Mouse (Mus musculus): Measurements from ENCODE around the gene Atp6v1b1.

The Atp6v1b1 gene

DNA sequence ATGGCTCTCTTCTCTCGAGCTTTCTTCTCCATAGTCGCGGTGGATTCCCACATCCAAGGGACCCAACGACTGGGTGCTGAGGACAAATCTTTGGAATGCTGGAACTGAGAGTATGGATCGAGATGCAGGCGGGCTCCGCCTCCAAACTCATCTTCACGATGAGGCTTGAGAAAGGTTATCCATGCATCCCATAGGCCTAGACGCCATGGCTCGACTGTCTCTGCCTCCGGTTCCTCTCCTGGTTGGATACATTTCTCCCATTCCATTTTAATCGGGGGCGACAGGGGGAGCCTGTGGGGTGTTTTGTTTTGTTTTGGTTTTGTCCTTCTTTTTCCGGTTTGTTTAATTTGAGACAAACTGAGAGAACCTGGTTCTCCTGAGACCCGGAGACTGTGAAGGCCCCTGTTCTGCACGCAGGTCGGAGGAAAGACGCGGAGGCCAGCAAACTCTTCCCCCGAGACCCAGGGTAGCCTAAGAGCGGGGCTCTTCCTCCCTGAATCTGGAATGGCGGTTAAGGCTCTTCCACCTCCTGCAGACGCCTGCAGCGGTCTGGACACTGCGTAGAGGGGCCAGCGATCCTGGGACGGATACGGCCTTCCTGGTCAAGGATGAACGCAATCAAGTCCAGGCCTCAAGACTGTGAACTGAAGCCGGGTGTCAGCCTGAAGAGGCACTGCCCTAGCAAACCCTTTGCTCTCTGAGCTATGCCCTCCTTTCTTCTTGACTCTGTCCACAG, 27.2 kb upstream of the Atp6v1b1 start:
- DNase-seq (ENCODE audit: low spot score in 2 of 2), result no peak

DNA sequence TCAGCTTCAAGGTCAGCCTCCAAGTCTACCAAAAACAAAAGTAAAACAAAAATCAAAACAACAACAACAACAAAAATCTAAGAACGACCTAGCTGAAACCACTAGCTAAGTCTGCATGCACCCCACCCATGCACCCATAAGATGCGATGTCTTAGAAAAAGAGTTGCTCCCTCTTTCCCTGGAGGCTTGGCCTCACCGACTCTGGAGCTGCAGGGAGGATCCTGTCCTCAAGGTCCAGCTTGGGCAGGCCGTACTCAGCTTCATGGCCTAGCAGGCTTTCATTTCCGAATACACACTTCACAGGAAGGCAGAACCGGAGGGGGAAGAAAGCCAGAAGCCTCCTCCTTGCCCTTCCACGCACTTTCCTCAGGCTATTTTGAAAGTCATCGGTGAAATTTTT, 25.8 kb upstream of the Atp6v1b1 start:
- DNase-seq (ENCODE audit: low spot score in 2 of 2), result no peak

DNA sequence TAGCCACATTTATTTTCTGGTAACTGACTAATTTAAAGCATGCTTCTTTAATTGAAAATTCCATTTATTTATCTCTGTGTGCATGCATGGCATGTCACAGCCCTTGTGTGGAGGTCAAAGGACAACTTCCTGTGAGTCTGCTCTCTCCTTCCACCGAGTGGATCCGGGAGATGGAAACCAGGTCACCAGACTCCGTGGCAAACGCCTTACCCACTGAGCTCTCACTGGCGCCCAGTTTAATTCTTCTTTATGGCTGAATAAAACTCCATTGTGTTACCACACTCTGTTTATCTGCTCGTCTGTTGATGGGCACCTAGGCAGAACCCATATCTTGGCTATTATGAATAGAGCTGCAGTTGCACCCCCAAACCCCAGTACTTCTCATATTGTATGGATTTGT, 20.3 kb upstream of the Atp6v1b1 start:
- DNase-seq (ENCODE audit: low spot score in 2 of 2), result no peak

DNA sequence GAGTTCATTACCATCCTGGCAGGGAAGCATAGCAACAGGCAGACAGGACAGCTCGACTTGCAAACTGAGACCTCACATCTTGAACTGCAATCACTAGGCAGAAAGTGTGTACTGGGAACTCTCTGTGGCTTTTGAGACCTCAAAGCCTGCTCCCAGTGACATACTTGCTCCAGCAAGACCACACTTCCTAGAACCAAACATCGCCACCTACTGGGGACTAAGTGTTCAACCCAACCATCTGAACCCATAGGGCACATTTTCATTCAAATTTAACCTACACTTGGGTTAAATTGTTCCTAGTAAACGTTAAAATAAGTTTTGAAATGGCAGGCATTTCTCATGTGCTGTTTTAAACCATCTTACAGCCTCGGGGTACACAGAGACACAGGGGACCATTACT, 15.6 kb upstream of the Atp6v1b1 start:
- DNase-seq (ENCODE audit: low spot score in 2 of 2), result no peak

DNA sequence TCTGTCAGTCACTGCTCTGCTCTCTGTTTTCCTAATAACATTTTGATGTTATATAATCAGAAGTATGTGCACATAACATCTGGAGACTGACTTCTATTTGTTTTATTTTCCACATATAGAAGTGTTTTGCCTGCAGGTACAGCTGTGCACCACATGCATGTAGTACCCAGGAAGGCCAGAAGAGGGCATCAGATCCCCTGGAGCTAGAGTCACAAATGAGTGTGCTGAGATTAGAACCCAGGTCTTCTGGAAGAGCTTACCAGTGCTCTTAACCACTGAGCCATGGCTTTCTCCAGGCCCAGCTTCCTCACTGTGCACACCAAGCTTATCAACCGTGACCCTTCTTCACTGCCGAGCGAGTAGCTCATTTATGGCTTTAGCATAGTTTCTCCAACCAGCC, 14.3 kb upstream of the Atp6v1b1 start:
- no peak for DNase-seq (ENCODE audit: low spot score in 2 of 2)

DNA sequence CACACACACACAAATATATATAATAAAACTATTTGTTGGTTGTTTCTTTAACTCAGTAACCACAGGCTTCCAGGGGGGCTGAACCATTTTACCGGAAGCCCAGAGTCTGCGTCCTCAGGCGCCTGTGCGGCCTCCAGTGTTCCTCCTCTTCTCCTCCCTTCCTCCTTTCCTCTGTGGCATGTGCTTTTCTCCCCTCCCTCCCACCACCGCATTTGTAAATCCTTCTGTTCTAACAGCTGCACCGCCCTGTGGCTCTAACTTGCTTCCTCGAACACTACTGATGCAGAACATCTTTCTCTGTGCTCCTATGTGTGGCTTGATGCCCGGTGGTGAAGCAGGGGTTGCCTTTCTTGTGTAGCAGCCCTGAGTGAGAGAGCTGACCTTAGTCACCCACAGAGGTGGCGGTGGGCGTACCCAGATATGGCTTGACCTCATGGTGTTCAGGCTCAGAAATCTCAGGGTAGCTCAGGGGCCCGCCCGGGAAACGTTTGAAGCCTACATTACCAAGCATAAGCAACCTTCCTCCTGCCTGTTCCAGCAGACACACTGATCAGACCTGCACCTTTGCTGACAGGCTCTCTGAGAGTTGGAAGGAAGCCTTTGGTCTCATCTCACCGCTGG, 13.3 kb upstream of the Atp6v1b1 start:
- no peak for DNase-seq (ENCODE audit: low spot score in 2 of 2)

DNA sequence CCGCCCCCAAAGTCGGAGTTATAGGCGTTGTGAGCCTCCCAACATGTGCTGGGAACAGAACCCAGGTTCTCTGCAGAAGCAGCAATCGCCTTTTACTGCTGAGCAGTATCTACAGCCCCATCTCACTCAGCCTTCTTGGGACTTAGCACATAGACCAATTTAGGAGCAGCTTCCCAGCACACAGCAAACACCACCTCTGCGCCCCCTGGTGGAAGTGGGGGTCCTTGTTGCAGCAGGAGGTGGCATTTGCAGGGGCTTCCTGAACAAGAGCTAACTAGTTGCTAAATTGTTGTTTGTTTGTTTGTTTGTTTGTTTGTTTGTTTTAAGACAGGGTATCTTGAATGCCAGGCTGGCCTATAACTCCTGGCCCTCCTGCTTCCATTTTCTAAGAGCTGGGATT, 11.7 kb upstream of the Atp6v1b1 start:
- DNase-seq (ENCODE audit: low spot score in 2 of 2), result peak; percentile 45 to 68

DNA sequence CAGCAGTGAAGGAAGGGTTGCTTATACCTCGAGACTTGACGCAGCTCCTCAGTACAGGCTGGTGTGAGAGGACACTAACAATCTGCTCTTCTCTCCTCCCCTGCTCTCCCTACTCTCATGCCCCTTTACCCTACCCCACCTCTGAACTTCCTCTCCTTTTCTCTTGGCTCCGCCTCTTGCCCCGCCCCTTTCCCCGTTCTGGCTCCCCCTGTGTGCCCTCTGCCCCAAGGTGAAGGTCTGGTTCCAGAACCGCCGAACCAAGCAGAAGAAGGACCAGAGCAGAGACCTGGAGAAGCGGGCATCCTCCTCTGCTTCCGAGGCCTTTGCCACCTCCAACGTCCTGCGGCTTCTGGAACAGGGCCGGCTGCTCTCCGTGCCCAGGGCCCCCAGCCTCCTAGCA, 5.5 kb upstream of the Atp6v1b1 start:
- DNase-seq (ENCODE audit: low spot score in 2 of 2), result no peak

DNA sequence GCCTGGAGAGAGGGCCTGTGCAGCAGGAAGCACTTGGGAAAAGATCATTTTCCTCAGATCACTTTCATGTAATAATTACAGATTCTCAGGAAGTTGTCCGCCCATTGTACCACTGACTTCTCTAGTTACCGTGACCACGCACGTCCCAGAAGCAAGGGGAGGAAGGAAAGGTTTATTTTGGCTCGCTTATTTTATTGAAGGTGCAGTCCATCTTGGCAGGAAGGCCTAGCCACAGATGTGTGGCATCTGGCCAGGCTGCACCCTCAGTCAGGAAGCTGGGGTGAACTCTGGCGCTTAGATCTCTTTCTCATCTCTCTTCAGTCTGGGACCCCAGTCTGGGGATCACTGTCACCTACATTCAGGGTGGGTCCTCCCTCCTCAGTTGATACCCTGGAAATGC, 4.2 kb upstream of the Atp6v1b1 start:
- DNase-seq (ENCODE audit: low spot score in 2 of 2), result no peak

DNA sequence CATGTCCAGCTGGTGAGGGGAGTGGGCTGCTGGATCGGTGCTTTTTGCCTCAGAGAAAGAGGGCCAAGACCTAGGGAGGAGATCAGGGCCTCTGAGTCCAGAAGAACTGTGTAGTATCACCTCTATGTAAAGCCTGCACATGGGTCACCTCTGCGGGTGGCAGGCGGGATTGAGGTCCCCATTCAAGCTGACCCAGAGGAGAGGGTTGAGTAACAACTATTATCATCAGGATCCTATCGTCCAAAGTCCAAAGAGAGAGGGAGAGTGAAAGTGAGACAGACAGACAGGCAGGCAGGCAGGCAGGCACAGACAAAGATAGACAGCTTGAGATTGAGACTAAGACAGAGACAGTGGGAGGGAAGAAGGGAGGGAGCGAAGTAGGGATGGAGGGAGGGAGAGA, 422 bp downstream of the Atp6v1b1 start:
- no peak for DNase-seq (ENCODE audit: low spot score in 2 of 2)

DNA sequence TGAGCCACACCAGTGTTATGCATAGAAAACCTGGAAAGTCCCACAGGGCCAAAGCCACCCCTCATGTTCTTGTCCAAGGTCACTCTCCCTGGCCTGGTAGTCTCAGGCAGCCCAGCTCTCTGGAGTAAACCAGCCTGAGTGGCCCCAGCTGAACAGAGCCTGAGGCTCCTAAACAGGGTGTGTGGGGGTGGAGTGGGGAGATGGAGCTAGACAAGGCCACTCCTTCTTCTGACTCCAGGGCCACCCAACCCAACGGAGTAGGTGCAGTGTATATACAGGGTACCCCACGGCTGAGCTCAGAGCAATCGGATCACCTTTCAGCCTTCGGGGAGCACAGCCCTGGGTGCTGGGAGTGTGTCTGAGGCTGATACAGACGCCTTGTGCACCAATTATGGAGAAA, 1.3 kb downstream of the Atp6v1b1 start:
- no peak for DNase-seq (ENCODE audit: low spot score in 2 of 2)

DNA sequence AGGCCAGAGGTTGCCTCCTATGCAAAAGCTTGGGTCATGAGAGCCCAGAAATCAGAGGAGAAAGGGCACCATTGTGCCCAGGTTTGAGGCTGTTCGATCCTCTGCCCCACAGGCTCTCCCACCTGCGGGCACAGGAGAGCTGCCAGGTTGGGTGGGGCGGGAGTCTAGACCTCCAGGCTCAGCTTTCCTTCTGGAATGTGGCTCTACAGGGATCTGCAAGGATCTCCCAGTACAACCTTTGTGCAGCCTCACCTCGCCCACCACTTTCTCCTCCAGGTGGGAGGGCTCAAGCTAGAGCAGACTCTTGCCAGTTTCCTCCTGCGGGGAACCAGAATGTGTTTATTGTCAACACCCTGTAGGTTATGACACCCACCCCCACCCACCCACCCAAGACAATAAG, 1.8 kb downstream of the Atp6v1b1 start:
- DNase-seq (ENCODE audit: low spot score in 2 of 2), result no peak

DNA sequence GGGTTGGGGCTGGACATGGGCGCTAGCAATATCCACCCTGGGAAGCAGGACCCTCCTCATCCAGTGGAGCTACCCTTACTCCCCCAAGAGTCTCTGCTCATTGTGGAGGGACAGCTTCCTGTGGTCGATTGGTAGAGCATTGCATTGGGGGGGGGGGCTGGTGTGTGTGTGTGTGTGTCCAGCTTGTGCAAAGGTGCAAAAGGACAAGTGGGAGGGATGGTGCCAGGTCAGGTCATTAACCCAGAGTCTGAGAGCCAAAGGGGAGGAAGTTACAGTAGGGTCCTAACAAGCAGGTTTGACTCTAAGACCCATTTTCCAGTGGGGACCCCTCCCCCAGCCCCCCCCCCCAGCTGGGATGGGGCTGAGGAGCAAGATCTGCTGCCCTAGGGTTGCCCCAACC, 2.7 kb downstream of the Atp6v1b1 start:
- no peak for DNase-seq (ENCODE audit: low spot score in 2 of 2)

DNA sequence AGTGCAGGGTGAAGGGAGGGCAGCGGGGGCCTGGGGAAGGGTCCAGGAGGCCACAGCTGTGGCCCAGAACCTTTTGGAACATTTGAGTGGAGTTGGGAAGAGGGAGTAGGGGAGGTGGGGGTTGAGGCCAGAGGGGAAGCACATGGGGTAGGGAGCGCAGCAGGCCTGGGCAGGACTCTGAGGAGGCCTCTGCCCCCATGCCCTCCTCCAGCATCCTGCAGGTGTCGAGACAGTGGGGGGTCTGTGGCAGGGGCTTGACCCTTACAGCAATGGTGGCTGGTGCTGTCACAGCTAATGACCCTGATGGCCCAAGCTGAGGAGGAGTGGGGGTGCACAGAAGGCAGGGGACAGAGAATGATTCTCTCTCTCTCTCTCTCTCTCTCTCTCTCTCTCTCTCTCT, 6.5 kb downstream of the Atp6v1b1 start:
- DNase-seq (ENCODE audit: low spot score in 2 of 2), result no peak

DNA sequence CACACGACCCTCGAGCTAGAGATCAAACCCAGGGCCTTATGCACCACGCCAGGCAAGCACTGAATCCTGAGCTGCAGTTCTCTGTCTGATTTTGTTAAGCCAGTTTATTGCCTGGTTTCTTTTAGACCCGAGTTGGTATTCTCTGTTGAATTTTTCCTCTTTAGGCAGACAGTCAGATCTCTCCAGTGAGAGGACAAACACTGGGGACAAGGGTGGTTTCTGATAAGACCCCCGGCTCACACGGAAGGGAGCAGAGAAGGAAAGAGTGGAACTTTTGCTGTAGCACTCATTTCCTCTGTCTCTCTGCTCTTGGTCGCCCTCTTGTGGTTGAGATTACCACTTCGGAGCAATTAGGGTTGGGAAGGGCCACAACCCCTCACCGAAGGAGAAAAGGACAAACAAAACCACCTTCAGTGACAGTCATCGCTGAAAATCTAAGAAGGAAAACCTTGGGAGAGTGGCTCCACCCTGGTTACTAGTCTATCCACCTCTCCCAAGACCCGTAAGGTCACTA, 7.4 kb downstream of the Atp6v1b1 start:
- peak; percentile 26 to 30 for DNase-seq (ENCODE audit: low spot score in 2 of 2)

DNA sequence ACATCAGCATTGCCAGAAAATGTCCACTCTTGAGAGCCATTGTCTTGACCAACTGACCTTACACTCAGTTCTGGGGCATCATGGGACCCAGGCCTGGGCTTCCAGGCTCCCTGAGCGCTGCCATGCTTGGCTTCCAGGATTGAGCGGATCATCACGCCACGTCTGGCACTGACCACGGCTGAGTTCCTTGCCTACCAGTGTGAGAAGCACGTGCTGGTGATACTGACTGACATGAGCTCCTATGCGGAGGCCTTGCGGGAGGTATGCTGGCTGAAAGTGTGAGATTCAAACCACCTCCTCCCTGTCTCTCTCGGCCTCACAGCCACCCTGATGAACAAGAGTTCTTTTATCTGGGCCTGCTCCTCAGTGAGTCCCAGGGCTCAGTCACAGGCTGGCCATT, 13.3 kb downstream of the Atp6v1b1 start:
- DNase-seq (ENCODE audit: low spot score in 2 of 2), result no peak

DNA sequence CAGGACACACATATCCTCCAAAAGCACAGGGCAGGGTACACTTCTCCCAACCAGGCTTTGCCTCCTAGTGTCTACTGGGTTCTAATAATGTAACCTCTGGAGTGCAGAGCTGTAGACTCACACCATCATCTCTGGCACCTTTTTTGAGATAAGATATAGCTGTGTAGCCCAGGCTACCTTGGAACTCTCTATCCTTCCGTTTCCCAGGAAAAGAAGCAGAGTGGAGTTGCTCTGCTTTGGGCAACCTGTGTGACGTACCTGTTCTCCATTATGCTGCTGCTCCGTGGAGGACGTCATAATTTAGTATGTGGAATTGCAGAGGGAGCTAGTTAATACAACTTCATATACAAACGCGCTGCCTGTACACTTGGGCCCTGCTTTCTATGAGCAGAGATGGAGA, 19.6 kb downstream of the Atp6v1b1 start, which contains the start of gene Ankrd53:
Gene Ankrd53 (plus strand): TSS at position 301 of the 400 bp plus-strand sequence.
- DNase-seq (ENCODE audit: low spot score in 2 of 2), result no peak

DNA sequence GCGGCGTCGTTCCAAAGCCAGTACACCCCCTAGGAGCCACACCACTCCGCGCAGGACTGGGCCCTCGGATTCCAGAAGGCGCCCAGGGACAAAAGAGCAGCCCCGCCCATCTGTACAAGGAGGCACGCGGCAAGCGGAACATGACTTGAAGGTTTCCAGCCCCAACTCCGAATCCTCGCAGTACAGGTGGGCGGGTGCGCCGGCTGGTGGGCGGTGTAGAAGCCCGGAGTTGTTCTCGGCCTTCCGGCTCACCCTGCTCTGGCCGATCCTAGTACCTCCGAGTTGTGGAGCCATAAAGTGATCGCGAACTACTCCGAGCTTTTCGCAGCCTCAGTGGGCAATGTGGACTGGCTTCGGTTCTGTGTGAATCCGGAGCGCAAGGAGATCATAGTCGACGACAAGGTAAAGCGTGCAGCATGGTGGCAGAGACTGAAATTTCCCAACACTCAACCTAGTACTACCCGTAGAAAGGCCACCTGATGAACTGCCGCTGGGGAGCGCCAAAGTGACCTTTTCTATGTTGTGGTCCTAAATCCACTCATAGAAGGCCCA, 20.2 kb downstream of the Atp6v1b1 start:
- peak; percentile 18 to 33 for DNase-seq (ENCODE audit: low spot score in 2 of 2)

DNA sequence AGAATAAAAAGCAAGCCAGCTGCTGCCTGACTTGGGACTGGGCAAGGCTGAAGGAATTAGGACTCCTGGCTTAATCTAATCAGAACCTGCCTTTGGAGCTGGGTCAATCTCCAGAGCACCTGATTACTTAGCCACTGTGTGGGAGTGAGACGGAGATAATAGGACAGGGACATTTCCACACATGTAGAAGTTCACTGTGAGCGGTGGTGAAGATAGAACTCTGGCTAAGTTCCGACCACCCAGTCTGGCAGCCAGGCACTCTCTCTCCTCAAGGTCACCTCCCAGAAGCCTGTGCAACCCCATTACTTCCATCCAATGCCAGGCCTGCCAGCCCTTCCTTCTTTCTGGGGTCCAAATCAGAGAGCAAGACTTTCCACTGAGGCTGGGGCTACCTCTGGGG, 24.2 kb downstream of the Atp6v1b1 start:
- DNase-seq (ENCODE audit: low spot score in 2 of 2), result no peak

DNA sequence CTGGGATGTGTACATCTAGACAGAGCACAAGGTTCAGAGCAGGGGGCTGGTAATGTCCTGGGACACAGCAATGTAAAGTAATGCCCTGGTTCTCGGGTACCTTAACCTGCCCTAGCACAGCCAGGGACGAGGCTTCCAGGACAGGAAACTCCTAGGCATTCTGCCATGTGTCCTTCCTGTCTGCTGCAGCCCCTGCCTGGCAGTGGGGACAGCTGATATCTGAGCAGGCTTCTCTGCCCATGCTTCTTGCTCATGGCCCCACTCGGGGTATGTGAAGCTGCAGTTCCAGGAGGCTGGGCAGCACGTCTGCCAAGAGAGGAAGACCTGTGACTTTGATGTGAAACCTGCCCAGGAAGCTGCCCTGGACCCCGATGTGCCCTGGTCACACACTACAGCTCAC, 25.7 kb downstream of the Atp6v1b1 start:
- no peak for DNase-seq (ENCODE audit: low spot score in 2 of 2)

DNA sequence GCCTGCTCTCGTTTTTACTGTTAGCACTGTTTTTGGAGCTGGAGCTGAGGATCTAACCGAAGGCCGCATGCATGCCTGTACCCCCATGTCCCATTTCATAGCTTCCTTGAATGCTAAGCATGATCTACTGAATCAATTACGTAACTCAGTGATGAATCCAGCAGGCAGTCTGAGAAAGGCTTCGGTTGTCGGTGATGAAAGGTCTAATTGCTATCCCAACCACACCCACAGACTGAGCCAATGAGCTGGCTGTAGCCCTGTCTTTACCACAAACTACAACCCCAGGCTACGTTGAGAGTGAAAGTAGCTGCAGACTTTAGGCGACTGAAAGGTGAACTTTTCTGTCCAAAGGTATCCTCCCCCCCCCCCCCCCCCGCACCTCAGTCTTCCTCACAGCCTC, 31.3 kb downstream of the Atp6v1b1 start:
- DNase-seq (ENCODE audit: low spot score in 2 of 2), result no peak

DNA sequence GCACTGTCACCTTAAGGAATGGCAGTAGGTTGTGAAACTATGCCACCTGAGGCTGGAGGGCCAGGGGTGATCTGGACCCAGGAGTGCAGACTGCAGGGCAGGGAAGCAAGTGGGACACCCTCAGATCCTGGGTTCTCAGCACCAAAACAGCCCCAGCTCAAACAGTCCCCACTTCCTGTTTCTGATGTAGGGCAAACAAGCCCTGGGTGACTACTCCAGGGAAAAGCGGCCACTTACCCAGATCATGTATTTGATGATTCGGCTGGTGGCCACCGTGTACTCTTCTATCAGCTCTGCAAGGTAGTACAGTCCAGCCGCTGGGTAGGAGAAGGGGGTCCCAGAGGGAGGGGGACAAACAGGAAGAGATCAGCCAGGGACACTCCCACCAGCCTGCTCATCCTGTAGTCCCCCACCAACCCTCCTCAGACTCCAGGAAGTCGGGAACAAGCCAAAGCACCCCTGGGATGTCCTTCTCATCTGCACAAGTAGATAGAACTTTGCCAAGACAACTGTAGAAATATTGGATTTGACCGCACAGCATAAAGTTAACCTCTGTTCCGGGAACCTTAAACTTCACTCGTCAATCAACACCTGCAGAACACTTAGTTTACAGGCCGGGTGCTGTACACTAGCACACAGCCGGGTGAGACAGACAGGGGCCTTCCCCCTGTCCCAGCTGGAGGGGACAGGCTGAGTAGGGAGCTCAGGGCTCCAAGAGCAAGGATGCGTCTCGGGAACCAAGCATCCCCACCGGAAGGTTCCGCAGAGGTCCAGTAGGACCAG, 32.2 kb downstream of the Atp6v1b1 start:
- DNase-seq (ENCODE audit: low spot score in 2 of 2), result peak in 1 of 2 experiments; percentile 7

Data from urinary bladder, postnatal 36 days (tissue).